Mouse (Mus musculus): ENCODE measurements around the gene Galk1.

- TF ChIP-seq POLR2A (IDR thresholded peaks at IDR 0.05; ENCODE audit: insufficient read depth, low read depth, low read length) (no peak), CTCF (IDR thresholded peaks at IDR 0.05) (no peak), EP300 (IDR thresholded peaks at IDR 0.05; ENCODE audit: insufficient read depth, low read depth, low read length) (no peak)
Observed at GRCm38 (mm10) chr11:115975083-115975420, 37.5 kb downstream of the Galk1 start.
